Mouse (Mus musculus): ENCODE results near the gene Perp.
A peak's percentile ranks its signal among the peaks of the same experiment; 100 is the strongest.

Perp gene

DNA sequence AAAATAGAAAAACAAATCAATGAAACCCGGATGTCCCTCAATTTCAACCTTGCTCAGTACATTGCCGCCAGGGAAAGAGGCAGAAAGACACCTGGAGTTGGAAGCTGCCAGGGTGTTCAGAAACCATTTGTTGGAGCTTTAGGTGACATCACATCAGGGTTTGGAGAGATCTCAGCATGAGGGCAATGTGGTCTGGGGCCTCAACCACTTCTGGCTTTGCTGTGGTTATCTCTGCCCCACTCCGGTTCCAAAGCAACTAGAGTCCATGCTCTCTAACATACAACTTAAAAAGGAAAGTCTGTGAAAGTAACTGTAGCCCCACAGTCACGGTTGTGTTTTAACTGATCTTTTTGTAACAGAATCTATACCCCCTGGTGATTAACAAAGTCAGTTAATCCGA is 19.9 kb downstream of the Perp start:
- DNase-seq = no peak

DNA sequence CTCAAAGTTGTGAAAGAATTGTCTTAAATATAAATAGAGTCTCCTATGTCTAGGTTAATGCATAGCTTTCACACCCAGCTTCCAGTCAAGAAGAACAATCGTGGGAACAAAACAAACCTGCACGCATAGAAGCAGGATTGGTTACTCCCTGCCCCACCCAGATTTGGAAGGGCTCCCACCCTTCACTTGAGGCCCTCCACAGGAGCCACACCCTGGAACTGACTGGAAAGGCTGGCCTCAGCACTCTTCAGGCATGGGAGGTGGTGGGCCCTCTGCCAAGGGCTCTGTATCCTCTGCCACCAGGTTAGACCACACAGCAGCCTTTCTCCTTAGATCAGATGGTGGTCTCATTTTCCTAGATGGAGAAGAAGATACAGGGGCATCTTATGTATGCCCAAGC is 26.2 kb downstream of the Perp start:
- DNase-seq = no peak

GRCm38 (mm10) chr10:18876211-18876610 is 31.4 kb downstream of the Perp start:
- DNase-seq = peak; percentile 4

GRCm38 (mm10) chr10:18878111-18878510 is 33.3 kb downstream of the Perp start:
- no peak for DNase-seq

- DNase-seq = no peak
Observed at GRCm38 (mm10) chr10:18879160-18879559, 34.3 kb downstream of the Perp start.

- no peak for DNase-seq
Observed at GRCm38 (mm10) chr10:18879690-18880089, 34.9 kb downstream of the Perp start.

DNA sequence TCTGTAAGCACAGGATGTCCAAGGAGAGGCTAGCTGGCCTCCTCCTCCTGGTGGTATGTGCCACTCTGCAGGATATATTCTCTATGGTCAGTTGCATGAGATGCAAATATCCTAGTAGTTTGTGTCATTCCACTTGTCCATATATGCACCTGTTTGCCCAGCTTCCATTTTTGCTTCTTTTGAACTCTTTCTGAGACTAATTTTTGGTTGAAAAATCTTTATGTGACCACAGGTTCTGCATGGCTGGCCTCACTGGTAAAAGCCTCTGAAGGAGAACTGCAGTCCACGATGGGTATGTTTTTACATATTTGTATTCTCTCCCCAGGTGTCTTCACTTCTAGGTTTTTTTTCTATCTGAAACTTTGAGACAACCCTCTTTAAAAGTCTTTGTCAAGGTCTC is 37.4 kb downstream of the Perp start:
- DNase-seq = no peak

GRCm38 (mm10) chr10:18886918-18887625 is 42.3 kb downstream of the Perp start:
- DNase-seq = peak; percentile 51

DNA sequence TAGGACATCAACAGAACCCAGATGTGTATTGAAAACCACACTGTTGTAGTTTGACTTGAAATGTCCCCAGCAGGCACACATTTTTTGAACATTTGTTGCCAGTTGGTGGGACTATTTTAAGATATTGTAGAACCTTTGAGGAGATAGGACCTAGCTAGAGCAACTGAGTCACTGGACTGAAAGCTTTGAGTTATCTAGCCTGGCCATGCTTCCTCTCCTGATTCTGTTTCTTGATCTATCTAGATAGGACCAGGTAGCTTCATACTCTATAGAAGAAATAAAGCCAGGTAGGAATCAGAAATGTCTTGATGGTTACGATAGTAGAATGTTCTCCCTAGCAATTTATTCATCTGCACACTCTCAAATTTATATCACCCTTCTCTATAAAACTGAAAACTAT is 43.9 kb downstream of the Perp start:
- DNase-seq = no peak

GRCm38 (mm10) chr10:18889255-18889654 is 44.4 kb downstream of the Perp start:
- DNase-seq = no peak

DNA sequence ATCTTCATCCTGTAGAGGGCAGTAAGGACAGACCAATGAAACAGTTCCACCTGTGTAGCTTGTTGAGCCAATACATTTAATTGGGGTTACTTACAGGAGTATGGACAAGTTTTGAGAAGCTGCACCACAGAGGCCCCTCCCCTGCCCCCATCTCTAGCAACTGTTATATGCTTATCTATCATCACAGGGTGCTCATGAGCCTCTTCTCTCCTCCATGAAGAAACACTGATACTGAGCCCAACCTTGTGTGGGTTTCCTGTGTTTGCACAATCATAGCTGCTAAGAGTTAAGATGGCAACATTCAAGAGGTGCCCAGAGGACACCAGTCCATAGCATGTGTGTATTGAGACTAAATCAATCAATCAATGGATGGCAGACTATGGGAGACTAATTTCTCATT is 46.3 kb downstream of the Perp start:
- no peak for DNase-seq

DNA sequence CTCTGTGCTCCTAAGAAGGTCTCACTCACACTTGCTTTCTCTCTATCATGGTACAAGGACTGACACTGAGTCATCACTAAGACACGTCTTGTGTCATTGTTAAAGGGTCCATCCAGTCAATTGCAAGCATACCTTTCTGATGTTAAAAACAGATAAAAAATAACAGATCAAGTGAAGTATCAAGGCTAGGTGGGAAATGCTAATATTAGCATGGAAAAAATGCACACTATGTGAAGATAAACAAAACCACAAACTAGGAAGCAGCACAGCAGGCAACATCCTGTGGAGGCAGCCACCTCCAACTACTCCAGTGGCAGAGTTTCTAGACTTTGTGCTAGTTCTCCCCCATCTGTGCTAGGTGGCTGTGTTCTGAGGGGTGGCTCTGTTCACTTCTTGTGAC is 47.3 kb downstream of the Perp start:
- no peak for DNase-seq

DNA sequence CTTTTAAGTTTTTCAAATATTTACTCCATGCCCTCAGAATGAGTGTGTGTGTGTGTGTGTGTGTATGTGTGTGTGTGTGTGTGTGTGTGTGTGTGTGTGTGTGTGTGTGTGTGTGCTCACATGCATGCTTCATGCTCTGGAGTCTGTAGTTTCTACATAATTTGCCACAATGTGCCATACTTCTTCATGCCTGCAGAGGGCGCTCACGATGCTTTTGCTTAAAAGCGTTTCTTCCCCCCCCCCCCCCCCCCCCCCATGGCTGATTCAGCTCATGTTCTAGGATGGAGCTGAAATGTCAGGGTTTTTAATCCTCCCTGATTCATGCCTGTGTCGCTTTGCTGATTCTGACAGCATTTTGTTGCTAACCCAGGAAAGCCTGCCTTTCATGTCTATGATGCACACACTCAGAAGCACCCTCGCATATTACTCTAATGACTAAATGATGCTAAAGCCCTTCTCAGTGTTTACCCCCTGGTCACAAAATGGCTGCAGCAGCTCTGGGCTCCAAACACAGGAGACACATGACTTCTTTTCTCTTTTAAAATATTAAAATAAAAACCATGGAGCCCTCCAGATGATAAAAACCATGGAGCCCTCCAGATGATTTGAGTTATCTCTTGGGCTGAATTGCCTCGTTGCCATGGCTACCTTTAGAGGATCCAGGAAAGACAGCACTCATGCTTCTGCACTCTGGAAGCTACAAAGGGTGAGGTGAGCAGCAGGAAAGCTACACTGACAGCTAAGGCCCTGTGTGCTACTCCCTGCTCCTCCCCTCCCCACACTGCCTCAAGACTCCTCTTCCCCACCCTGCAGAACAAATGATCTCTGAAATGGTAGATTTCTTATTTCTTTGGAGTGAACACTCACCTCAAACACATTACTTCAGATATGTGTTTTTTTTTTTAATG is 49.7 kb downstream of the Perp start:
- no peak for DNase-seq

DNA sequence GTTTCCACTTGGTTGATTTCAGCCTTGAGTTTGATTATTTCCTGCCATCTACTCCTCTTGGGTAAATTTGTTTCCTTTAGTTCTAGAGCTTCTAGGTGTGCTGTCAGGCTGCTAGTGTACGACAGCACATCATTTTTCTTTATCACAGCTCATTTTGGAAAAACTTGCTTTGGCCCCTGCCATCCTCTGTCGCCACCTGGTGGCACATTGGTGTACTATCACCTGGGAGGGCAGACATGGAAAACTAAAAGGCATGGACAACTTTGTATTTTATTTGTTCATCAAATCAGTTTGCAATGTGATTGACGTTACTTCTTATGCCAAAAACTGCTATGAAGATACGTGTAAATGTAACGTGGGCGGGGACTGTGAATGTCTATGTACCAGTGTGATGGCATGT is 59.3 kb downstream of the Perp start:
- DNase-seq = peak; percentile 20
